Mouse (Mus musculus) embryonic facial prominence, embryonic 14.5 days (tissue): ENCODE data around the gene Tnni1. TPM values are rescaled to one million over a fixed set of nuclear protein-coding genes. Genes with fewer than 3 reads are reported as not detected.

Experiments
- ATAC-seq: fragments of 200-750 bp; cut with Nextera tagmentation; 2 replicates; pipeline ENCODE4 v1.8.0; 2017; ENCODE audit warnings: low read depth, moderate number of reproducible peaks, moderate TSS enrichment
- DNase-seq: peaks from one replicate; pipeline ENCODE4 v3.0.0-alpha.2; 2015; ENCODE audit warnings: low spot score
- H3K27ac ChIP-seq: fragments of 300-500 bp; sonication (generic); replicated peaks from 2 replicates; pipeline ENCODE4 v1.5.1; 2014; ENCODE audit warnings: low read depth, mild to moderate bottlenecking, low read length, moderate library complexity
- H3K27me3 ChIP-seq: fragments of 300-500 bp; sonication (generic); replicated peaks from 2 replicates; pipeline ENCODE4 v1.6.1; 2014; ENCODE audit warnings: low read length; ENCODE audit not compliant: control insufficient read depth, insufficient read depth
- H3K36me3 ChIP-seq: fragments of 300-500 bp; sonication (generic); 2 replicates; pipeline ENCODE4 v1.6.1; 2014; ENCODE audit warnings: low read length, mixed read lengths; ENCODE audit not compliant: control insufficient read depth, insufficient read depth
- H3K4me1 ChIP-seq: fragments of 300-500 bp; sonication (generic); 2 replicates; pipeline ENCODE4 v1.6.1; 2014; ENCODE audit warnings: antibody characterized with exemption, low read length; ENCODE audit not compliant: control insufficient read depth, insufficient read depth
- H3K4me2 ChIP-seq: fragments of 300-500 bp; sonication (generic); 2 replicates; pipeline ENCODE4 v1.6.1; 2014; ENCODE audit warnings: low read depth, mild to moderate bottlenecking, low read length, moderate library complexity, mixed read lengths
- H3K4me3 ChIP-seq: fragments of 300-500 bp; sonication (generic); 2 replicates; pipeline ENCODE4 v1.5.1; 2014; ENCODE audit warnings: low read depth, mild to moderate bottlenecking, low read length
- H3K9ac ChIP-seq: fragments of 300-500 bp; sonication (generic); 2 replicates; pipeline ENCODE4 v1.6.1; 2014; ENCODE audit warnings: low read depth, mild to moderate bottlenecking, low read length, moderate library complexity, mixed read lengths
- H3K9me3 ChIP-seq: fragments of 300-500 bp; sonication (generic); 2 replicates; pipeline ENCODE4 v1.6.1; 2016; ENCODE audit warnings: low read length; ENCODE audit not compliant: control insufficient read depth
- WGBS: fragments of 180-500 bp; shearing (Covaris S2); extraction: QIAGEN DNeasy Blood & Tissue Kit; methylation state at CpG from one replicate; pipeline ENCODE4 v1.1.7; 2014; 5-methylcytosine and 5-hydroxymethylcytosine counted together
- polyA plus RNA-seq: library from polyadenylated mRNA; unstranded; fragments of >200 nt; fragmentation: Nextera tagmentation; extraction: Ambion mirVana; gene quantifications from 2 replicates; pipeline ENCODE4 v1.2.1, GENCODE M21; 2014

Gene Tnni1
- polyA plus RNA-seq, 1 experiment from 2014 or later, result 738 TPM

GRCm38 (mm10) chr1:135847611-135848351, 68.5 kb downstream of the Tnni1 start:
- ATAC-seq, result no peak
- H3K4me3 ChIP-seq, result no peak overlapping the region
- no peaks in the 10 kb centered on the region for H3K27me3 ChIP-seq
- H3K9me3 ChIP-seq, result no peaks in the 10 kb centered on the region
- no peak overlapping the region for H3K4me2 ChIP-seq
- H3K36me3 ChIP-seq, result no peaks in the 10 kb centered on the region
- DNase-seq, result no peak
- WGBS, result 85% methylated on average over 17 of the region's 17 CpGs
- peaks cover 4% of the 10 kb centered on the region; the same call in 1 of the 2 replicates for H3K4me1 ChIP-seq
- no peak overlapping the region for H3K27ac ChIP-seq
- H3K9ac ChIP-seq, result no peak overlapping the region

GRCm38 (mm10) chr1:135850722-135851512, 71.7 kb downstream of the Tnni1 start:
- Histone ChIP-seq H3K36me3 (no peaks in the 10 kb centered on the region), H3K9ac (no peak overlapping the region), H3K9me3 (no peaks in the 10 kb centered on the region), H3K4me1 (peaks cover 4% of the 10 kb centered on the region; the same call in 1 of the 2 replicates), H3K27me3 (no peaks in the 10 kb centered on the region), H3K4me2 (no peak overlapping the region), H3K27ac (no peak overlapping the region), H3K4me3 (no peak overlapping the region)
- ATAC-seq (no peak), DNase-seq (no peak)
- 66% methylated on average over 12 of the region's 12 CpGs for WGBS

- Histone ChIP-seq H3K9ac (no peak overlapping the region), H3K36me3 (no peaks in the 10 kb centered on the region), H3K4me1 (peaks cover 4% of the 10 kb centered on the region; the same call in 1 of the 2 replicates), H3K4me3 (no peak overlapping the region), H3K4me2 (no peak overlapping the region), H3K27ac (no peak overlapping the region), H3K27me3 (no peaks in the 10 kb centered on the region), H3K9me3 (no peaks in the 10 kb centered on the region)
- DNase-seq (peak; percentile 38), ATAC-seq (peak; percentile 41; the same call in 1 of the 2 replicates)
- 47% methylated on average over 13 of the region's 13 CpGs for WGBS
Observed at GRCm38 (mm10) chr1:135852044-135852756, 73.0 kb downstream of the Tnni1 start.

GRCm38 (mm10) chr1:135853200-135853599, 74.0 kb downstream of the Tnni1 start:
- no peak for DNase-seq
- H3K4me3 ChIP-seq, result no peak overlapping the region
- no peak overlapping the region for H3K27ac ChIP-seq

GRCm38 (mm10) chr1:135854591-135855343, 75.5 kb downstream of the Tnni1 start:
- Histone ChIP-seq H3K9me3 (no peaks in the 10 kb centered on the region), H3K4me1 (peaks cover 4% of the 10 kb centered on the region; the same call in 1 of the 2 replicates), H3K36me3 (no peaks in the 10 kb centered on the region), H3K4me3 (no peak overlapping the region), H3K4me2 (no peak overlapping the region), H3K27ac (no peak overlapping the region), H3K27me3 (no peaks in the 10 kb centered on the region), H3K9ac (no peak overlapping the region)
- ATAC-seq (no peak), DNase-seq (no peak)
- 85% methylated on average over 6 of the region's 6 CpGs for WGBS

More at GRCm38 (mm10) chr1:135853200-135853599, 74.0 kb downstream of the Tnni1 start:
- Histone ChIP-seq H3K9me3 (no peaks in the 10 kb centered on the region), H3K9ac (no peak overlapping the region), H3K27me3 (no peaks in the 10 kb centered on the region), H3K4me2 (no peak overlapping the region), H3K36me3 (no peaks in the 10 kb centered on the region), H3K4me1 (peaks cover 4% of the 10 kb centered on the region; the same call in 1 of the 2 replicates)
- 85% methylated on average over 4 of the region's 4 CpGs for WGBS
- ATAC-seq, result no peak

- Histone ChIP-seq H3K4me1 (peaks cover 4% of the 10 kb centered on the region; the same call in 1 of the 2 replicates), H3K9ac (no peak overlapping the region), H3K27me3 (no peaks in the 10 kb centered on the region), H3K27ac (no peak overlapping the region), H3K4me2 (no peak overlapping the region), H3K36me3 (no peaks in the 10 kb centered on the region), H3K4me3 (no peak overlapping the region), H3K9me3 (no peaks in the 10 kb centered on the region)
- ATAC-seq (no peak), DNase-seq (no peak)
- 94% methylated on average over 1 of the region's 1 CpGs for WGBS
Observed at GRCm38 (mm10) chr1:135855344-135855687, 76.1 kb downstream of the Tnni1 start.

- no peak for DNase-seq
- 64% methylated on average over 3 of the region's 4 CpGs for WGBS
- Histone ChIP-seq H3K4me1 (peaks cover 4% of the 10 kb centered on the region; the same call in 1 of the 2 replicates), H3K27ac (no peak overlapping the region), H3K27me3 (no peaks in the 10 kb centered on the region), H3K36me3 (no peaks in the 10 kb centered on the region), H3K4me2 (no peak overlapping the region), H3K9ac (no peak overlapping the region), H3K4me3 (no peak overlapping the region), H3K9me3 (no peaks in the 10 kb centered on the region)
- ATAC-seq, result no peak
Observed at GRCm38 (mm10) chr1:135856070-135856469, 76.8 kb downstream of the Tnni1 start.
